Mouse (Mus musculus): Measurements from ENCODE around the gene Cln5. TPM values are rescaled to one million over a fixed set of nuclear protein-coding genes. Genes with fewer than 3 reads are reported as not detected.

The Cln5 gene
- total RNA-seq, 2 experiments from 2014 or later: 27.1 to 29.1 TPM

GRCm38 (mm10) chr14:103077272-103078005 lies 7.4 kb downstream of the Cln5 start:
- DNase-seq (ENCODE audit: low spot score in 2 of 2): no peak

DNA sequence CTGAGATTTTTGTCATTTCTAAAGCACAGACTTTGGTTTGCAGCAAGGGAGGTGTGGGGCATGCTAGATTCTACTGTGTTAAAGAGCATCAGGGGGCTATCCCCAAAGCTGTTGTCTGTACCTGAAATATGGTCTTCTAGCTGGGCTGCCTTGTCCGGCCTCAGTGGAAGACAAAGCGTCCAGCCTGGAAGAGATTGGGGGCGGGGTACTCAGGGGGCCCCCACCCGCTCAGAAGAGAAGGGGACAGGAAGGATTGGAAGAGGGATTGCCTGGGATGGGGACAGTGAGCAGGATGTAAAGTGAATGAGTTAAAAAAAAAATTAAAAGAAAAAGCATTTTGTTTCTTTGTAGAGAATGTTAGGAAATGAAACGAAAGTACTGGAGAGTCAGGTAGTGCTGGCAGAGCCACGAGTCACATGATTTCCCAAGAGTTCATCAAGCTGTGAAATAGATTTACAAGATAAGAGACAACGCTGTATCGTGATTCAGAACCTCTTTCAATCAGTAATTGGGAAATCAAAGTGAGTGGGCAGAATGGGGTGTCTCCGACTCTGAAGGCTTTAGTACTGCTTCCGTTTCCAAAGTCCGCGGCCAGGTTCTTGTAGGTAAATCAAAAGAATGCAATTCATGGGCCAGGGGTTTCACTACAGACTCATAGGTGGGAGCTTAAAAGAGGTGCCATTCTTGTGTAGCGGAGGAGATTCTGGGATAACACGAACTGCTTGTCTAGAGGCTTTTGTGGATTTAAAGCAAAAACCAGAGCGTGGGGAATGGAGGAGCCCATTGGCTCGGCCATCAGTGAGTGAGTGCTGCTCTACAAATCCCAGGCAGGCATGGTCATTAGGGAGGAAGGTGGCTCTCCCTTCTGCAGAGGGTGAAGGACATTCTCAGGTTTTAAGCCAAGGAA lies 8.2 kb downstream of the Cln5 start:
- DNase-seq (ENCODE audit: low spot score in 2 of 2): no peak

DNA sequence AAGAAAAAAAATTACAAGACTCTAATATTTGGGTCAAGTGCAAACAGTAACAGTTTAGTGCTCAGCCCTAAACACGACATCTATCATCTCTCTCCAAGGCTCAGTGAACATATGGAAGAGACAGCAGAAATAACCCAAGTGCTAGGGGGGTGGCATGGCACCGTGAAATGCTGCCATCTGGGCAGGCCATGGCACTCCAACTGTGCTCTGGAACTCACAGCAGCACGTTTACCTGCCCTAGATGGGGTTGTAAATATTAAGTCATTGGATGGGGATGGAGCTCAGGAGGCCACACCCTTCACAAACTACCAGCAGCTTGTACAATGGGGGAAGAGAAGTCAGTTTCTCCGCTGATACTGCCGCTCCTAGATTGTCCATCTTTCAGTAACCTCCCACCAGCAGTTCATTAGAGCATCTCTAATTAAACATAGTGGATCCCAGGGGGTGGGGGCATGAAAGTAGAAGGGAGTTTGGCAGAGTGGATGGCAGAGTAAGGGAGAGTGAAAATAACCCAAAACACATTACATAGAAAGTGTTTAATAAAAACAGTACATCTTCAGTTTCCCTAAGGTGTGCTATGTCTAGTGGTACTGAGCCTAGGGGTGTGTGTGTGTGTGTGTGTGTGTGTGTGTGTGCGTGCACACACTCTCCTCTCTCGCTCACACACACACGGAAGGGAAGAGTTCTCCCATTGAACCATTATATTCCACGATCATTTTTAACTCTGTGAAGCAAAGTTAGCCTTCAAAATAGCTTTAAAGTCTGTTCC lies 9.4 kb downstream of the Cln5 start:
- DNase-seq (ENCODE audit: low spot score in 2 of 2): no peak

GRCm38 (mm10) chr14:103085840-103086533 lies 16.0 kb downstream of the Cln5 start:
- no peak for DNase-seq (ENCODE audit: low spot score in 2 of 2)

DNA sequence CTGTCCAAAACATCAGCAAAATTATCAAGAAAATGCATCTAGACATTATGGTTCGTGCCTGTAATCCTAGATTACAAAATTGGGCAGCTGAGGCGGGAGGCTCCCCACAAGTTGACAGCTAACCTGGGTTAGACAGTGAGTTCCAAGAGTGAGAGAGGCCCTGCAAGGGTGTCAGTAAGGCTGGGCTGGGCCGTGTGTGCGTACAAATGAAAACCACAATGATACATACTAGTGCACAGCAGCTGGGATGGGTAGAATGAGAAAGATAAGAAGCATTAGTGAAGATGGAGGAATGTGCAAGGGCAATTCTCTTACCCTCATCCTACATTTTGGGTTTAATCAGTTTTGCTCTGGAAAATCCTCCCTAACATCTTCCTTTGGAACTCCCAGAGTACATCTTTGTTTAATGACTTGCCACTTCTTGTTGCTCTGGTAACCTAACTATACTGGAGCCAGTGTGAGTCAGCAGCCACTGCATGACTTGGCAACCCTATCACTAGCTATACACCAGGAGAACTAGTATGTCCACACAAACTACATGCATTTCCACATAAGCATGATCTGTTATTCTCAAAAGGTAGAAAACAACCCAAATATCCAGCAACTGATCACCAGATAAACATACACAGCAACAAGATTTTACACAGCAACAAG lies 16.8 kb downstream of the Cln5 start:
- no peak for DNase-seq (ENCODE audit: low spot score in 2 of 2)

DNA sequence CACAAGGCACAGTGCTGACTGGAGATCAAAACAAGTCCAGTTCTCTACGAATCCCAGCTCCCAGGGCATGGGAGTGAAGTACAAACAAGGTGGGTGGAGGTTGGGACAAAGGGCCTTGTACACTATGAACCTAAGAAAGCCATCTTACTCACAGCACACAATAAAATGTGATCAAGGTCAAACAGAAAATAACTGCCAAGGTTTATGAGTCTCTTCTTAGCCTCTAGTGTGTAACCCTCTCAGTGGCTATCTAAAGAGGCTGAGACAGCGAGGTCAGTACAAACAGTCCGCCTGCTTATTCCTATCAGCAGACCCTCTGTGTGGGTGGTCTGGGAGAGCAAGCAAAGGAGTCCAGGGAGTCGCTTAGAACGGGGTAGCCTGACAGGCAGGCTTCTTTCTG lies 17.8 kb downstream of the Cln5 start:
- DNase-seq (ENCODE audit: low spot score in 2 of 2): no peak

GRCm38 (mm10) chr14:103088624-103089023 lies 18.6 kb downstream of the Cln5 start:
- DNase-seq (ENCODE audit: low spot score in 2 of 2): peak in 1 of 2 experiments; percentile 35

DNA sequence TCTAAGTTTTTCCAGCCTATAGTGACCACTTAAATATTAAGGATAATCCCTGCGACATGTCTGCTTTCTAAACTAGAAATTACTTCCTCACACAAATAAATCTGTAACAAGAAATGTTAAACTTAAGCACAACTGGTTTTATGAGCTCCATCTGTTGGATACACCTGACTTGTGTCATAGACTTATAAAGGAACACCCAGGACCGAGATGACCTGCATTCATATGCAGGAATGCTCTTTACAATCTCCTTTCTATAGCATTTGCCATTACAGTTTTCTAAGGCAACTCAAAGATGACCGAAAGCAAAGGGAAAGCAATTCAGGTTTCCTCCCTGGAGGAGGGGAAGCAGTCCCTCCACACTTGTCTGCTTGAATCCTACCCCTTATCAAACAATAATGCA lies 23.2 kb downstream of the Cln5 start:
- no peak for DNase-seq (ENCODE audit: low spot score in 2 of 2)

- DNase-seq (ENCODE audit: low spot score in 2 of 2): no peak
Measured at GRCm38 (mm10) chr14:103093670-103094069, 23.7 kb downstream of the Cln5 start.

GRCm38 (mm10) chr14:103095036-103095435 lies 25.0 kb downstream of the Cln5 start:
- DNase-seq (ENCODE audit: low spot score in 2 of 2): no peak

GRCm38 (mm10) chr14:103095826-103096225 lies 25.8 kb downstream of the Cln5 start:
- no peak for DNase-seq (ENCODE audit: low spot score in 2 of 2)

DNA sequence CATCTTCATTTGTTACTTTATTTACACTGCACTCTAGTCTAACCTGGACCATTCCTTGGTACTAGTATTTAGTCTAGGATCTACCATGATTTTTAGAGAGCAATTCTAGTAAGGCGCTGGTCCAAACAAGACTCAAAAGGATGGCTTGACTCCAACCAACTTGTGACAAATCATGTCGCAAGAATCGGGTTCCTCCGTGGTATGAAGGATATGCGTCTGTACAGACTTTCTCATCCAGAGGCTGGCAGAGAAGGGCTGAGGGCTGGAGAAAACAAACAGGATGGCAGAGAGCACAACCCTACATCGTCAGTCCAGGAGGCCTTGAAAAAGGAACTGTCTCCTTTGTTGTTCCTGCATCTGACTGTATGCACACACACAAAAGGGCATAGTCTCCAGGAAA lies 26.6 kb downstream of the Cln5 start:
- peak in 1 of 2 experiments; percentile 34 for DNase-seq (ENCODE audit: low spot score in 2 of 2)

- DNase-seq (ENCODE audit: low spot score in 2 of 2): no peak
Measured at GRCm38 (mm10) chr14:103098213-103098586, 28.2 kb downstream of the Cln5 start.

GRCm38 (mm10) chr14:103098587-103099235 lies 28.7 kb downstream of the Cln5 start:
- DNase-seq (ENCODE audit: low spot score in 2 of 2): peak; percentile 90 to 91

GRCm38 (mm10) chr14:103099238-103099933 lies 29.4 kb downstream of the Cln5 start, which contains the start of gene Fbxl3:
Gene Fbxl3 (minus strand): TSS chr14:103099566.
- peak; percentile 87 to 88 for DNase-seq (ENCODE audit: low spot score in 2 of 2)

DNA sequence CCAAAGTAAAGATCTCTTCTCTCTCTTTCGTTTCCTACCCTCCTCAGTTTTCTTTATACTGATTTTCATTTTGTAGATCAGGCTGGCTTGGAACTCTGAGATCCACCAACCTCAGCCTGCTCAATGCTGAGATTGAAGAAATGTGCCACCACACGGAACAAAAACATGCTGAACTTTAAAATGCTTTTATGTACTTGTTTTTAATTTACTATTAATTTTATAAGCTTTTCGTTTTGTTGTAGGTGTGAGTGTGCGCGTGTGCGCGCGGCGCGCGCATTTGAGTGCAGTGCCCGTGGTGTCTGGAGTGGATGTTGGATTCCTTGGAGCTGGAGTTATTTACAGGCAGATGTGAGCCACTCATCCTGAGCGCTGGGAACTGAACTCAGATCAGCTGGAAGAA lies 30.3 kb downstream of the Cln5 start:
- DNase-seq (ENCODE audit: low spot score in 2 of 2): no peak

GRCm38 (mm10) chr14:103101171-103101570 lies 31.2 kb downstream of the Cln5 start:
- no peak for DNase-seq (ENCODE audit: low spot score in 2 of 2)

GRCm38 (mm10) chr14:103102246-103102645 lies 32.2 kb downstream of the Cln5 start:
- no peak for DNase-seq (ENCODE audit: low spot score in 2 of 2)

GRCm38 (mm10) chr14:103102731-103103335 lies 32.8 kb downstream of the Cln5 start:
- no peak for DNase-seq (ENCODE audit: low spot score in 2 of 2)
